Mouse (Mus musculus): ENCODE data around the gene Hectd1.

Gene Hectd1

GRCm38 (mm10) chr12:51710154-51710553 lies 119.2 kb downstream of the Hectd1 start:
- Histone ChIP-seq H3K4me1 (replicated peaks; ENCODE audit: low read depth, low read length) (peaks cover 38% of the 10 kb centered on the region), H3K36me3 (ENCODE audit: insufficient read depth, low read length) (no peaks in the 10 kb centered on the region), H3K4me3 (replicated peaks; ENCODE audit: low read length) (0 out of 2 replicates have a peak overlapping the region, but pooled peaks have one; percentile 1), H3K27me3 (ENCODE audit: insufficient read depth, low read length) (no peaks in the 10 kb centered on the region), H3K9me3 (ENCODE audit: low read length) (no peaks in the 10 kb centered on the region)
- no peak for TF ChIP-seq NANOG (IDR thresholded peaks at IDR 0.05; ENCODE audit: borderline replicate concordance, low read length)
- no peak for TF ChIP-seq POU5F1 (IDR thresholded peaks at IDR 0.05; ENCODE audit: borderline replicate concordance, low read length)
- TF ChIP-seq CTCF (conservative IDR thresholded peaks at IDR 0.05; ENCODE audit: low read length), result no peak

GRCm38 (mm10) chr12:51709741-51710140 lies 119.6 kb downstream of the Hectd1 start:
- TF ChIP-seq CTCF (conservative IDR thresholded peaks at IDR 0.05; ENCODE audit: low read length) (no peak), POU5F1 (IDR thresholded peaks at IDR 0.05; ENCODE audit: borderline replicate concordance, low read length) (no peak), NANOG (IDR thresholded peaks at IDR 0.05; ENCODE audit: borderline replicate concordance, low read length) (no peak)
- 0 out of 2 replicates have a peak overlapping the region, but pooled peaks have one; percentile 1 for H3K4me3 ChIP-seq (replicated peaks; ENCODE audit: low read length)
- H3K36me3 ChIP-seq (ENCODE audit: insufficient read depth, low read length), result no peaks in the 10 kb centered on the region

GRCm38 (mm10) chr12:51708941-51709686 lies 120.2 kb downstream of the Hectd1 start:
- TF ChIP-seq POU5F1 (IDR thresholded peaks at IDR 0.05; ENCODE audit: borderline replicate concordance, low read length) (no peak), CTCF (conservative IDR thresholded peaks at IDR 0.05; ENCODE audit: low read length) (no peak), NANOG (IDR thresholded peaks at IDR 0.05; ENCODE audit: borderline replicate concordance, low read length) (no peak)
- Histone ChIP-seq H3K4me1 (replicated peaks; ENCODE audit: low read depth, low read length) (peaks cover 48% of the 10 kb centered on the region), H3K9me3 (ENCODE audit: low read length) (no peaks in the 10 kb centered on the region), H3K27me3 (ENCODE audit: insufficient read depth, low read length) (no peaks in the 10 kb centered on the region), H3K4me3 (replicated peaks; ENCODE audit: low read length) (0 out of 2 replicates have a peak overlapping the region, but pooled peaks have one; percentile 3), H3K36me3 (ENCODE audit: insufficient read depth, low read length) (no peaks in the 10 kb centered on the region)

More at GRCm38 (mm10) chr12:51709741-51710140, 119.6 kb downstream of the Hectd1 start:
- H3K4me1 ChIP-seq (replicated peaks; ENCODE audit: low read depth, low read length), result peaks cover 42% of the 10 kb centered on the region
- H3K9me3 ChIP-seq (ENCODE audit: low read length), result no peaks in the 10 kb centered on the region
- H3K27me3 ChIP-seq (ENCODE audit: insufficient read depth, low read length), result no peaks in the 10 kb centered on the region

- Histone ChIP-seq H3K27me3 (ENCODE audit: insufficient read depth, low read length) (no peaks in the 10 kb centered on the region), H3K4me3 (replicated peaks; ENCODE audit: low read length) (no peak overlapping the region), H3K4me1 (replicated peaks; ENCODE audit: low read depth, low read length) (peaks cover 58% of the 10 kb centered on the region), H3K9me3 (ENCODE audit: low read length) (peaks cover 5% of the 10 kb centered on the region), H3K36me3 (ENCODE audit: insufficient read depth, low read length) (no peaks in the 10 kb centered on the region)
- no peak for TF ChIP-seq POU5F1 (IDR thresholded peaks at IDR 0.05; ENCODE audit: borderline replicate concordance, low read length)
- no peak for TF ChIP-seq CTCF (conservative IDR thresholded peaks at IDR 0.05; ENCODE audit: low read length)
- no peak for TF ChIP-seq NANOG (IDR thresholded peaks at IDR 0.05; ENCODE audit: borderline replicate concordance, low read length)
Measured at GRCm38 (mm10) chr12:51706673-51707235, 122.6 kb downstream of the Hectd1 start.

GRCm38 (mm10) chr12:51705778-51706177 lies 123.6 kb downstream of the Hectd1 start:
- Histone ChIP-seq H3K4me3 (replicated peaks; ENCODE audit: low read length) (peak overlapping the region; percentile 17; the same call in 1 of the 2 replicates), H3K36me3 (ENCODE audit: insufficient read depth, low read length) (no peaks in the 10 kb centered on the region), H3K9me3 (ENCODE audit: low read length) (peaks cover 6% of the 10 kb centered on the region), H3K27me3 (ENCODE audit: insufficient read depth, low read length) (no peaks in the 10 kb centered on the region), H3K4me1 (replicated peaks; ENCODE audit: low read depth, low read length) (peaks cover 56% of the 10 kb centered on the region)
- TF ChIP-seq POU5F1 (IDR thresholded peaks at IDR 0.05; ENCODE audit: borderline replicate concordance, low read length) (no peak), NANOG (IDR thresholded peaks at IDR 0.05; ENCODE audit: borderline replicate concordance, low read length) (no peak), CTCF (conservative IDR thresholded peaks at IDR 0.05; ENCODE audit: low read length) (no peak)

GRCm38 (mm10) chr12:51704572-51704971 lies 124.8 kb downstream of the Hectd1 start:
- no peaks in the 10 kb centered on the region for H3K27me3 ChIP-seq (ENCODE audit: insufficient read depth, low read length)
- 0 out of 2 replicates have a peak overlapping the region, but pooled peaks have one; percentile 11 for H3K4me3 ChIP-seq (replicated peaks; ENCODE audit: low read length)
- H3K4me1 ChIP-seq (replicated peaks; ENCODE audit: low read depth, low read length), result peaks cover 53% of the 10 kb centered on the region
- no peaks in the 10 kb centered on the region for H3K36me3 ChIP-seq (ENCODE audit: insufficient read depth, low read length)
- peaks cover 6% of the 10 kb centered on the region for H3K9me3 ChIP-seq (ENCODE audit: low read length)
- TF ChIP-seq CTCF (conservative IDR thresholded peaks at IDR 0.05; ENCODE audit: low read length) (no peak), POU5F1 (IDR thresholded peaks at IDR 0.05; ENCODE audit: borderline replicate concordance, low read length) (no peak), NANOG (IDR thresholded peaks at IDR 0.05; ENCODE audit: borderline replicate concordance, low read length) (no peak)

- Histone ChIP-seq H3K4me1 (replicated peaks; ENCODE audit: low read depth, low read length) (peaks cover 47% of the 10 kb centered on the region), H3K9me3 (ENCODE audit: low read length) (peaks cover 6% of the 10 kb centered on the region), H3K27me3 (ENCODE audit: insufficient read depth, low read length) (no peaks in the 10 kb centered on the region), H3K4me3 (replicated peaks; ENCODE audit: low read length) (no peak overlapping the region), H3K36me3 (ENCODE audit: insufficient read depth, low read length) (no peaks in the 10 kb centered on the region)
- TF ChIP-seq NANOG (IDR thresholded peaks at IDR 0.05; ENCODE audit: borderline replicate concordance, low read length), result no peak
- TF ChIP-seq CTCF (conservative IDR thresholded peaks at IDR 0.05; ENCODE audit: low read length), result no peak
- TF ChIP-seq POU5F1 (IDR thresholded peaks at IDR 0.05; ENCODE audit: borderline replicate concordance, low read length), result no peak
Measured at GRCm38 (mm10) chr12:51703859-51704258, 125.5 kb downstream of the Hectd1 start.

GRCm38 (mm10) chr12:51701723-51702122 lies 127.6 kb downstream of the Hectd1 start:
- no peak for TF ChIP-seq POU5F1 (IDR thresholded peaks at IDR 0.05; ENCODE audit: borderline replicate concordance, low read length)
- peak; percentile 45 for TF ChIP-seq CTCF (conservative IDR thresholded peaks at IDR 0.05; ENCODE audit: low read length)
- no peak for TF ChIP-seq NANOG (IDR thresholded peaks at IDR 0.05; ENCODE audit: borderline replicate concordance, low read length)
- H3K9me3 ChIP-seq (ENCODE audit: low read length), result peaks cover 6% of the 10 kb centered on the region
- H3K4me1 ChIP-seq (replicated peaks; ENCODE audit: low read depth, low read length), result peaks cover 39% of the 10 kb centered on the region
- H3K36me3 ChIP-seq (ENCODE audit: insufficient read depth, low read length), result no peaks in the 10 kb centered on the region
- no peak overlapping the region for H3K4me3 ChIP-seq (replicated peaks; ENCODE audit: low read length)
- H3K27me3 ChIP-seq (ENCODE audit: insufficient read depth, low read length), result no peaks in the 10 kb centered on the region

All from E14TG2a.4 (cell line).